Mouse (Mus musculus) lung, embryonic 16.5 days (tissue): ENCODE results near the gene Anp32e. TPM values are rescaled to one million over a fixed set of nuclear protein-coding genes. Genes with fewer than 3 reads are reported as not detected.

Experiments
- ATAC-seq: fragments of 200-750 bp; cut with Nextera tagmentation; 2 replicates; pipeline ENCODE4 v1.8.0; 2017; ENCODE audit warnings: low read depth, mild to moderate bottlenecking, moderate library complexity
- H3K27ac ChIP-seq: fragments of 300-500 bp; sonication (generic); 2 replicates; pipeline ENCODE4 v1.5.1; 2014; ENCODE audit warnings: mild to moderate bottlenecking, control low read depth, low read length
- H3K27me3 ChIP-seq: fragments of 300-500 bp; sonication (generic); 2 replicates; pipeline ENCODE4 v1.6.1; 2014; ENCODE audit warnings: low read depth, low read length, mixed read lengths; ENCODE audit not compliant: control insufficient read depth, insufficient read depth
- H3K36me3 ChIP-seq: fragments of 300-500 bp; sonication (generic); 2 replicates; pipeline ENCODE4 v1.6.1; 2014; ENCODE audit warnings: low read length; ENCODE audit not compliant: control insufficient read depth, insufficient read depth
- H3K4me1 ChIP-seq: fragments of 300-500 bp; sonication (generic); replicated peaks from 2 replicates; pipeline ENCODE4 v1.6.1; 2014; ENCODE audit warnings: low read length, mixed read lengths; ENCODE audit not compliant: control insufficient read depth, insufficient read depth
- H3K4me2 ChIP-seq: fragments of 300-500 bp; sonication (generic); 2 replicates; pipeline ENCODE4 v1.6.1; 2014; ENCODE audit warnings: low read depth, low read length, control low read depth
- H3K4me3 ChIP-seq: fragments of 300-500 bp; sonication (generic); 2 replicates; pipeline ENCODE4 v1.5.1; 2014; ENCODE audit warnings: mild to moderate bottlenecking, low read length, control low read depth
- H3K9ac ChIP-seq: fragments of 300-500 bp; sonication (generic); 2 replicates; pipeline ENCODE4 v1.6.1; 2014; ENCODE audit warnings: low read length, control low read depth
- H3K9me3 ChIP-seq: fragments of 300-500 bp; sonication (generic); 2 replicates; pipeline ENCODE4 v1.6.1; 2016; ENCODE audit warnings: low read length; ENCODE audit not compliant: control insufficient read depth
- WGBS: fragments of 180-500 bp; shearing (Covaris S2); extraction: QIAGEN DNeasy Blood & Tissue Kit; methylation state at CpG from one replicate; pipeline ENCODE4 v1.1.7; 2014; 5-methylcytosine and 5-hydroxymethylcytosine counted together
- polyA plus RNA-seq: library from polyadenylated mRNA; unstranded; fragments of >200 nt; fragmentation: Nextera tagmentation; extraction: Ambion mirVana; gene quantifications from 2 replicates; pipeline ENCODE4 v1.2.1, GENCODE M21; 2015

Anp32e gene
- polyA plus RNA-seq, result 193 and 230 TPM in 2 replicates

DNA sequence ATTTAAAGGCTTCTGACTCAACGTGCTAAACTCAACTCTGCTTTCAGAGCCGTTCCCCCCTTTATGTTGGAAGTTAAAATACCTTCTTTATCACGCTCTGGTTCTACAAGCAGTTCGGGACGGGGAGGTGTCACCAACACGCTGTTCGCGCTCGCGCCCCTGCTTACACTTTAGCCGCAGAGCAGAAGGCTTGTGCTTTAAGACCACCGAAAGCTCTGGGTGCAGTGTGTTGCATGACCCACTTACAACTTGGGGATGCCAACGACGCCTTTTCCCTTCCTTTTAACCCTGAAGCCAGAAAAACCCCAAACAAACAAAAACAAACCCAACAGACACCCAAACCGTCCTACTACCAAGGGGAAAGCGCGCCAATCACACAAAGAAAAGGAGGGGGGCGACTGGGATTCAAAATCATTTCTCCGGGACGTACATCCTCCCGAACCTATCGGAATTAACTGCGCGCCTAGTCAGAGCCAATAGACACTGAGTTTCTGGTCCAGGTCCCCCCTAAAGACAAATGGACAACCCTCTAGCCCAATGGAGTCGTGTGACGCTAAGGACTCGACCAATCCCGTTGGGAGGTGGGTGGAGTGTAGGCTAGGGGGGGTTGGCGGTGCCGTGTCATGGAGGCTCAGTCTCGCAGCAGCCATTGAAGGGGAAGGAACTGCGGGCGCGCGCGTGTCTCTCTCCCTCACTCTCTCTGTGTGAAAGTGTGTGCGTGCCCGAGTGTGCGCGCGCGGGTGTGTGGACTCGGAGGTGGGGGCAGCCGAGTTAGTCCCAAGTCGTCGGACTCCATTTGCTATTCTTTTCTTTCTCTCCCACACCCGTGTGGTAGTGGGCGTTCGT lies at the start of gene Anp32e:
Gene Anp32e, plus strand, starts transcription at position 589 of the 846 bp plus-strand sequence.
- WGBS, result under 1% methylated on average over 49 of the region's 49 CpGs
- peak; percentile 100 for ATAC-seq

DNA sequence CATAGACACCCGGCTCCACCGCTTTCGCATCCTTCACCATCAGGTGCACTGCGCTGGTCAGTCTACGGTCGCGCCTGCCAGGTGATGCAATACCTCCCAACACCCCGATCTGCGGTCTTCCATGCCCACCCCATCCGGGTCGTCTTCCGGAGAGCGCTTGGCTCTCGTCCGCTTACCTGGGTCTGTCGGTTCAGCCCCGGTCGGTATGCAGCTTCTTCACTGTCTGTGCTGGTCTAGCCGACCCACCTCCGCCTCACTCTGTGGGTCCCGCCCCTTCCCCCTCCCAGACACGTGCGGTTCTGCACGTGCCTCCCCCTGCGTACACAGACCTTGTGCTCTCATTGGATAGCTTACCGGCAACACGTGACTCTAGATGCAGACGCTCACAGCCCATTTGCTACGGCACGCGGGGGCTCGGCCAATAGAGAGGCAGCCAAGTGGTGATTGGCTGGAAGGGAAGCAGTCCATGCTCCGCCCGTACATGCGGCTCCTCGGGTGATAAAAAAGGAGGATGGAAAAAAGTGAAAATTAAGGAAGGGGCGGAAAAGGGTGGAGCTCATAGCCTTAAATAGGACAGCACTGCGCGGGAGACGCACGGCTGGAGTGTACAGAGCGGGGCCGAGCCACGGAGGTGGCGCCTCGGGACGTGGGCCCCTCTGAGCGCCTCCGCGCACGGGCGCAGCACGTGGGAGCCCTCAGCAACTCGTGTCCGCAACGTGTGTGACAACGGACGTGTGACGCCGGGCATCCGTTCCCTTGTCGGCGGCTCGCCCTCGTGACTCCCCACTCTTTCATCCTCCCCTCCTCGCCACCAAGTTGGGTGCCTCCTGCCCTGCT lies 46.8 kb upstream of the Anp32e start, which contains the start of gene Ciart:
Gene Ciart, minus strand, starts transcription at position 273 of the 837 bp plus-strand sequence.
- Histone ChIP-seq H3K4me3 (peak within 1 kb of the TSS; percentile 58), H3K27me3 (no peaks in the 10 kb centered on the region), H3K9me3 (no peaks in the 10 kb centered on the region), H3K4me1 (peaks cover 12% of the 10 kb centered on the region), H3K9ac (peak within 1 kb of the TSS; percentile 49), H3K4me2 (peak within 1 kb of the TSS; percentile 99), H3K36me3 (peaks cover 9% of the 10 kb centered on the region), H3K27ac (no peak within 1 kb of the TSS)
- WGBS, result under 1% methylated on average over 57 of the region's 66 CpGs
- peak; percentile 99 for ATAC-seq

More for the DNA sequence above, at the start of gene Anp32e:
- H3K4me3 ChIP-seq, result peak within 1 kb of the TSS; percentile 94
- H3K4me2 ChIP-seq, result peak within 1 kb of the TSS; percentile 79
- peak within 1 kb of the TSS; percentile 97 for H3K9ac ChIP-seq
- no peaks in the 10 kb centered on the region for H3K27me3 ChIP-seq
- H3K36me3 ChIP-seq, result peaks cover 2% of the 10 kb centered on the region
- H3K4me1 ChIP-seq, result peaks cover 12% of the 10 kb centered on the region
- no peaks in the 10 kb centered on the region for H3K9me3 ChIP-seq
- H3K27ac ChIP-seq, result peak within 1 kb of the TSS; percentile 95

DNA sequence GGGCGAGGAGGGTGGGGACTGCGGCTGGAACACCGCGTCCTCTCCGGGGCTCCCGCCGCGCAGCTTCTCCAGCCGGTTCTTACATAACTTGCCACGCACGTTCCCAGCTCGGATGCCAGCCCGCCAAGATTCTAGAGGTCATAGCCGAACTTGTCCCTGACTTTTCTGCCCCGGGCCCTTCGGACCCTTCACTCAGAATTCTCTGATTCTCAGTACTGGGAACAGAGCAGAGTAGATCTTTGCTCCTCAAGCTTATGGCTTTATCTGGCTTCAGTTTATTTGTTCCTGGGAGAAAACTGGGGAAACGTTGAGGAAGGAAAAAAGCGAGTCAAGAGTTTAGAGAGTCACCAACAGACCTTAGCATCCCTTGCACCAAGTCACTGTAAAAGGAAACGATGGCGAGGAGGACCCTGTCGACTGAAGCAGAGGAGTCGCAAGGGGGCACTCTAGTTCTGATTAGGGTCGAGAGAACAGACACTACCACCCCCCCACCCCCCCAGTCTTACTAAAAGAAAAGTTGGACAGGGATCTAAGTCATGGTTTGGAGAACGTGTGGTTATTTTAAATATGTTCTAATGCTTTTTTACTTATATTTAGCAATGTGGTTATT lies 46.1 kb upstream of the Anp32e start:
- no peak overlapping the region for H3K27ac ChIP-seq
- H3K4me2 ChIP-seq, result peak overlapping the region; percentile 99
- peaks cover 12% of the 10 kb centered on the region for H3K4me1 ChIP-seq
- peaks cover 10% of the 10 kb centered on the region for H3K36me3 ChIP-seq
- ATAC-seq, result no peak
- H3K9me3 ChIP-seq, result no peaks in the 10 kb centered on the region
- H3K9ac ChIP-seq, result peak overlapping the region; percentile 40
- WGBS, result 3% methylated on average over 24 of the region's 24 CpGs
- no peaks in the 10 kb centered on the region for H3K27me3 ChIP-seq
- peak overlapping the region; percentile 58 for H3K4me3 ChIP-seq

DNA sequence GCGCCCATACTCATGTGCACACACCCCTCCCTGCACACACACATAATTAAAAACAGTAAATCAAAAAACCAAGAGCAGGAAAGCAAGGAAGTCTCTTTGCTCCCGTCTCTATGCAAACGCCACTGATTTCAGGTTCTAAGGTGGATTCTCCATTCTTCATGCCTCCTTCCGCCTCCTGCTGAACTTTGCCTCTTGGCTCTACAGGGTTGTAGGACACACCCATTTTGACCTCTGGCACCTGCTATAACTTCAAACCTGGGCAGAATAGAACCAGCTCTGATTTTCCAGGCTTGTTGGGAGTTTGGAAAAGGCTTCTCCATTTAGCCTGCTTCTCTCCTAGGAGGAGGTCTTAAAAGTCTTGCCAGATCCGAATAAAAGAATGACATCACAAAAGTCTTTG lies 44.6 kb upstream of the Anp32e start:
- WGBS, result 82% methylated on average over 5 of the region's 5 CpGs
- H3K4me2 ChIP-seq, result no peak overlapping the region

DNA sequence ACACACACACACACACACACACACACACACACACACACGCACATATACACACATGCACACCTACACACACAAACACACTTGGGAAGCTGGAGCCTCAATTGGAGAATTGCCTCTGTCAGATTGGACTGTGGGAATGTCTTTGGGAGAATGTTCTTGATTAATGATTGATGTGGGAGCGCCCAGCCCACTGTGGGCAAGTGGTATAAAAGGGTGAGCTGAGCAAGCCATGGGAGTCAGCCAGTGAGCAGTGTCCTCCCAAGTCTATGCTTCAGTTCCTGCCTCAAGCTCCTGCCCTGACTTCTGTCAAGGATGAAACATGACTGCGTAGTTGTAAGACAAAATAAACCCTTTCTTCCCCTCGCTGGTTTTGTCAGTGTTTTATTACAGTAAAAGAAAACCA lies 41.5 kb upstream of the Anp32e start:
- H3K36me3 ChIP-seq, result peaks cover 10% of the 10 kb centered on the region
- H3K9me3 ChIP-seq, result no peaks in the 10 kb centered on the region
- H3K4me1 ChIP-seq, result peaks cover 14% of the 10 kb centered on the region
- H3K4me2 ChIP-seq, result no peak overlapping the region
- WGBS, result 81% methylated on average over 4 of the region's 4 CpGs
- H3K4me3 ChIP-seq, result no peak overlapping the region
- no peak for ATAC-seq
- no peak overlapping the region for H3K27ac ChIP-seq
- no peak overlapping the region for H3K9ac ChIP-seq
- no peaks in the 10 kb centered on the region for H3K27me3 ChIP-seq

More for the DNA sequence above, 44.6 kb upstream of the Anp32e start:
- H3K27me3 ChIP-seq, result no peaks in the 10 kb centered on the region
- no peaks in the 10 kb centered on the region for H3K9me3 ChIP-seq
- peaks cover 12% of the 10 kb centered on the region for H3K4me1 ChIP-seq
- ATAC-seq, result no peak
- no peak overlapping the region for H3K27ac ChIP-seq
- H3K36me3 ChIP-seq, result peaks cover 10% of the 10 kb centered on the region
- H3K4me3 ChIP-seq, result no peak overlapping the region
- no peak overlapping the region for H3K9ac ChIP-seq

DNA sequence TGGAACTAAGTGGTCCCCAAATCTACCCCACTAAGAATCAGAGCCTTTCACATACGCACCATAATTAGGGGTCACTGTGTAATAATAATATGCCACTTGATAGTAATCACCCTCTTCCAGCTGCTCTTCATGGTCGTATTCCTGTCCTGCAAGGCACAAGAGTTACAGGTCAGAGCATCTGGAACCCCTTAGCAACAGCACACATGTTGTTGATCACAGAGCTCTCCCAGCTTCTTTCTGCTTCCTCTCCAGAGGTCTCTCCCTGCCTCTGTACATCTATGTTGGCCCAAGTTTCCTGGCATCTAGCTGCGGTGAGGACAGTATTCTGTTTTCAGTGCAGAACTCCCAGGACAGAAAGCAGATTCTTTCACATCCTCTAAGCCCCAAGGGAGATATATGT lies 39.4 kb upstream of the Anp32e start:
- WGBS, result 73% methylated on average over 3 of the region's 3 CpGs
- H3K27ac ChIP-seq, result no peak overlapping the region
- peak overlapping the region; percentile 60 for H3K4me2 ChIP-seq
- H3K4me3 ChIP-seq, result no peak overlapping the region
- H3K9me3 ChIP-seq, result no peaks in the 10 kb centered on the region
- no peaks in the 10 kb centered on the region for H3K27me3 ChIP-seq
- H3K4me1 ChIP-seq, result peaks cover 14% of the 10 kb centered on the region
- peaks cover 6% of the 10 kb centered on the region; the same call in 1 of the 2 replicates for H3K36me3 ChIP-seq
- no peak for ATAC-seq
- no peak overlapping the region for H3K9ac ChIP-seq

DNA sequence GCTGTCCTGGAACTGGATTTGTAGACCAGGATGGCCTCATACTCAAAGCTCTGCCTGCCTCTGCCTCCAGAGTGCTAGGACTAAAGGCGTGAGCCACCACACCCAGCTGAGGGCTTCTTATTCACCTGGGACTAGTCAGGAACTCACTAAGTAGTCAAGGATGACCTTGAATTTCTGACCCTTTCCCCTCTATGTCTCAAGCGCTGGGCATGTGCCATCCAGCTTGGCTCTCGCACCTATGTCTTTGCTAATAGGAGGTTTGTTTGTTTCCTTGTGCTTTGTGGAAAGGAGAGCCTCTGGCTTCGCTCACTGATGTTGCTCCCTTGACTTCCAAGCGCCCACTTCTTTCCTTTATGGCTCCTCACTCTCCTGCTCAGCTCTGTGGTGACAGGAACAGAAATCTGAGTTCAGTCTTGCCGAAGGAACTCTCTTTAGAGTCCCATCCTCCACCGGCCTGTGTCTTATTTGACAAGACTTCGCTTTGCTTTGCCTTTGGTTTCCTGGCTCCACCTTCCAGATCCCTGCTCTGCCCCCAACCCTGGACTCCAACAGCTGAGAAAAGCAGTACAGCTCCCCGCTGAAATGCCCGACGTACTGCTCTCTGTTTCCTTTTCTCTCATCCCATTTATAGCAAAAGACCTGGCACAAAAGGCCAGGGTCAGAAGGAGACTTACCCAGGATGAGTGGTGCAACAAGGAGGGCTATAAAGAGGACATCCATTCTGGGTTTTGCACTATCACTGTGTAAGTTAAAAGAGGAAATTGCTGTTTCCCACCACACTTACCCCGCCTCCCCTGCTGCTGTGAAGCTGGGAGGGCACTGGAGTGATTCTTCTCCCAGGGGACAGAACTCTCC lies 37.6 kb upstream of the Anp32e start, which contains the start of gene BC028528:
Gene BC028528, minus strand, starts transcription at position 795 of the 855 bp plus-strand sequence.
- no peaks in the 10 kb centered on the region for H3K27me3 ChIP-seq
- H3K4me1 ChIP-seq, result peaks cover 22% of the 10 kb centered on the region
- H3K9ac ChIP-seq, result peak within 1 kb of the TSS; percentile 44
- H3K4me2 ChIP-seq, result peak within 1 kb of the TSS; percentile 60
- H3K27ac ChIP-seq, result peak within 1 kb of the TSS; percentile 92
- no peaks in the 10 kb centered on the region for H3K9me3 ChIP-seq
- H3K4me3 ChIP-seq, result peak within 1 kb of the TSS; percentile 44
- peaks cover 6% of the 10 kb centered on the region; the same call in 1 of the 2 replicates for H3K36me3 ChIP-seq
- 18% methylated on average over 12 of the region's 12 CpGs for WGBS
- peak; percentile 41 for ATAC-seq
